In the genomic region with DNA sequence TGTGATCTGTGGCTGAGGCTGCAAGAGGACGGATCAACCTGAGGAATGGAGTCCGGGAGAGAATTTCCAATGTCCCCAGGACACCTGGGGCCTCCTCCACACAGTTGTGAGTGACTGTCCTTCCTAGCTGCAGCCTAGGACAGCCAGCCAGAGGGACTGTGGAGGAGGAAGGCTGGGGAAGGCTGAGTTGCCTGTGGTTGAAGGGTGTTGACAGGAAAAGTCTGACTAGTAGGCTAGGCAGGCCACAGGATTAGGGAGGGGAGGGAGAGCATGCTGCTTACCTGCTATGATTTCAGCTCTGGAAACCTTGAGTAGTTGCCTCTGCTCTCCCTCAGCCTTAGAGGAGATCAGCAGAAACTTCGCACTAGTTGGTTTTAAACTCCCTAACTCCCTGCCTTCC, we compare ENCODE assay signal across 20 mouse cellular contexts.
DNase-seq lines count a peak whose midpoint lies in the region; ATAC-seq and TF ChIP-seq lines count a peak whose summit lies in the region.
"Had no signal": no experiment of that assay in that cellular context is flagged by ENCODE, and none has a peak within 500 bp of the region (broad histone marks: within the 10 kb centered on the region; RNA-seq: fewer than 3 reads in every experiment).

No protein-coding gene starts in this region.

- WGBS in cerebellum, adult 2 months = 87% methylated on average over 3 of the region's 3 CpGs
- 52% methylated on average over 3 of the region's 3 CpGs for WGBS in heart, embryonic 15.5 days
- WGBS in kidney, embryonic 16.5 days = 76% methylated on average over 3 of the region's 3 CpGs

- H3K27me3 ChIP-seq in cerebellum, adult 2 months (ENCODE audit: control insufficient read depth, insufficient read depth, low read length) = no peaks in the 10 kb centered on the region
- no peaks in the 10 kb centered on the region for H3K27me3 ChIP-seq in heart, embryonic 15.5 days
- H3K27me3 ChIP-seq in kidney, embryonic 16.5 days (ENCODE audit: insufficient read depth, low read length) = no peaks in the 10 kb centered on the region
- H3K27me3 ChIP-seq: embryonic facial prominence, embryonic 13.5 days; forebrain, embryonic 15.5 days; kidney, embryonic 15.5 days; liver, embryonic 15.5 days; neural tube, embryonic 13.5 days had no signal

- TF ChIP-seq CTCF in cerebellum, adult 2 months (IDR thresholded peaks at IDR 0.05; ENCODE audit: borderline replicate concordance, insufficient read depth, low read depth, low read length) = no peak

- TF ChIP-seq POLR2A in cerebellum, adult 2 months (IDR thresholded peaks at IDR 0.05; ENCODE audit: borderline replicate concordance, insufficient read depth, low read length) = no peak

- peaks cover 41% of the 10 kb centered on the region for H3K4me1 ChIP-seq in cerebellum, adult 2 months (ENCODE audit: control insufficient read depth, insufficient read depth, low read length)
- H3K4me1 ChIP-seq in heart, embryonic 15.5 days (replicated peaks) = peaks cover 24% of the 10 kb centered on the region
- 0 out of 2 replicates have a peak, but pooled peaks cover 5% of the 10 kb centered on the region for H3K4me1 ChIP-seq in kidney, embryonic 16.5 days (ENCODE audit: insufficient read depth, low read length)
- H3K4me1 ChIP-seq: liver, embryonic 15.5 days had no signal

- no peak for DNase-seq in cerebellum, adult 2 months
- no peak for DNase-seq in heart, postnatal 4 days
- peak; percentile 55 for DNase-seq in 3134 (ENCODE audit: extremely low read depth, insufficient read length, low spot score)
- peak; percentile 21 to 23 for DNase-seq in thymus, postnatal 10 days (ENCODE audit: low spot score in 2 of 2)
- DNase-seq: cerebellum, adult 9-11 months; gastrocnemius, postnatal 36 days; midbrain, embryonic 14.5 days had no signal

- H3K4me3 ChIP-seq in cerebellum, adult 2 months (replicated peaks; ENCODE audit: insufficient read depth, low read depth, low read length) = no peak overlapping the region
- no peak overlapping the region for H3K4me3 ChIP-seq in heart, embryonic 15.5 days
- no peak overlapping the region for H3K4me3 ChIP-seq in kidney, embryonic 16.5 days (ENCODE audit: low read length)
- H3K4me3 ChIP-seq: embryonic facial prominence, embryonic 13.5 days; forebrain, embryonic 15.5 days; hindbrain, embryonic 10.5 days; kidney, embryonic 15.5 days; liver, embryonic 15.5 days; neural tube, embryonic 13.5 days had no signal

- H3K9ac ChIP-seq in heart, embryonic 15.5 days = no peak overlapping the region
- H3K9ac ChIP-seq in kidney, embryonic 16.5 days (replicated peaks; ENCODE audit: low read length) = no peak overlapping the region
- H3K9ac ChIP-seq: embryonic facial prominence, embryonic 13.5 days; forebrain, embryonic 15.5 days; kidney, embryonic 15.5 days; liver, embryonic 15.5 days; neural tube, embryonic 13.5 days had no signal

- H3K36me3 ChIP-seq in heart, embryonic 15.5 days = no peaks in the 10 kb centered on the region
- 0 out of 2 replicates have a peak, but pooled peaks cover 3% of the 10 kb centered on the region for H3K36me3 ChIP-seq in kidney, embryonic 16.5 days (ENCODE audit: insufficient read depth, low read length)
- H3K36me3 ChIP-seq: forebrain, embryonic 15.5 days; liver, embryonic 15.5 days; neural tube, embryonic 13.5 days had no signal

- peak overlapping the region; percentile 38; the same call in 1 of the 2 replicates for H3K27ac ChIP-seq in cerebellum, adult 2 months (ENCODE audit: insufficient read depth, low read length)
- H3K27ac ChIP-seq in heart, embryonic 15.5 days = 0 out of 2 replicates have a peak overlapping the region, but pooled peaks have one; percentile 19
- H3K27ac ChIP-seq in kidney, embryonic 16.5 days (ENCODE audit: low read length) = no peak overlapping the region
- H3K27ac ChIP-seq: embryonic facial prominence, embryonic 13.5 days; forebrain, embryonic 15.5 days; hindbrain, embryonic 10.5 days; hindbrain, postnatal 0 days; kidney, embryonic 15.5 days; liver, embryonic 15.5 days; neural tube, embryonic 13.5 days had no signal

- H3K9me3 ChIP-seq in heart, embryonic 15.5 days (replicated peaks) = no peaks in the 10 kb centered on the region
- H3K9me3 ChIP-seq in kidney, embryonic 16.5 days (ENCODE audit: low read length) = no peaks in the 10 kb centered on the region
- H3K9me3 ChIP-seq: embryonic facial prominence, embryonic 13.5 days; forebrain, embryonic 15.5 days; hindbrain, embryonic 10.5 days; kidney, embryonic 15.5 days; liver, embryonic 15.5 days; neural tube, embryonic 13.5 days had no signal

- ATAC-seq in cerebellum, adult (ENCODE audit: insufficient number of reproducible peaks, low FRiP score, low TSS enrichment) = no peak
- ATAC-seq in heart, embryonic 15.5 days (replicated peaks; ENCODE audit: insufficient number of reproducible peaks, insufficient read depth, low FRiP score, low read depth) = no peak
- no peak for ATAC-seq in kidney, embryonic 16.5 days (ENCODE audit: low FRiP score, low TSS enrichment)
- ATAC-seq in erythroid progenitor cell, adult 5-6 weeks (replicated peaks; ENCODE audit: low FRiP score, poor library complexity, severe bottlenecking) = no peak
- ATAC-seq: forebrain, embryonic 15.5 days; hindbrain, postnatal 0 days; intestine, postnatal 0 days; lung, postnatal 0 days had no signal

- H3K4me2 ChIP-seq in heart, embryonic 15.5 days = no peak overlapping the region
- no peak overlapping the region for H3K4me2 ChIP-seq in kidney, embryonic 16.5 days (replicated peaks; ENCODE audit: low read depth, low read length)
- H3K4me2 ChIP-seq: embryonic facial prominence, embryonic 13.5 days; forebrain, embryonic 15.5 days; kidney, embryonic 15.5 days; liver, embryonic 15.5 days; neural tube, embryonic 13.5 days had no signal

Comparison
In these comparisons a context has a peak if more than half of its experiments do, and no peak if none do; other contexts are left out.
1. DNase-seq: peak in 3134 (single experiment) and thymus, postnatal 10 days (2 of 2); none in cerebellum, adult 2 months (0 of 2) and heart, postnatal 4 days (single experiment).